Mouse (Mus musculus): ENCODE results near the gene Sh3bp4.

Sh3bp4 gene

DNA sequence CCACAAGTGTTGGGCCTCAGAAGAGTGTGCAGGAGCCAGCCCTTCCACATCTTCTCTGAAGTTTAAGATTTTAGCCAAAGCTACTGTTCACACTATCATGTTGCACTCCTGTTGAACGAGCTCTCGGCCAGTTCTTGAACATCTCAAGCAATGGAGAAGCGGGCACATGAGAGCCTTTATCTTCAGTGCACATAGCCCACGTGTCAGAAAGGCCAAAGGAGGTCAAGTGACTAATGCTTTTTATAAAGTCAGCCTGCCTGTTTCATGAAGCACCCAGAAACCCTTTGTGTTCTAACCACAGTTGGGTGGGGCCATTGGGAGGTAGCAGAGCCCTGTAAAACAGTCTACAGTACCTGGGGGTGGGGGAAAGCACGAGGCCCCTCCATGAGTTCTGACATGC is 52.2 kb downstream of the Sh3bp4 start:
- DNase-seq (ENCODE audit: low read depth, low spot score) = peak; percentile 57

DNA sequence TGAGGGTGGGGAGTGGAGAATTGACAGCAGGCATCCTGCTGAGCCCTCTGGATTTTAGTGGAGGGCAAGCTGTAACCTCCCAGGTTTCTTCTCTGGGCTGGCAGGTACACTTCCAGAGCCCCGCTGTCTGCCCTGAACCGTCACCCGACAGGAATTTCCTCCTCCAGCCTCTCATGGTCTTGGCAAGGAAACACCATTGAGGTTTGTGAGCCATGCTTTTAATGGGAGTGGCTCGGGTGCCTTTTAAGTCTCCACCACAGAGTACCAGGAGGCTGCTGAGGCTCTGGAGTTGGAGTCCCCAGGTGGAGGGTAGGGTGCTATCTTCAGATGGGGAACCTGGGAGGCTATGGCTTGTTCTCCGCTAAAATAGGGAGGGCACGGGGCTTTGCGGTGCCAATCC is 53.9 kb downstream of the Sh3bp4 start:
- DNase-seq (ENCODE audit: low read depth, low spot score) = peak; percentile 94

DNA sequence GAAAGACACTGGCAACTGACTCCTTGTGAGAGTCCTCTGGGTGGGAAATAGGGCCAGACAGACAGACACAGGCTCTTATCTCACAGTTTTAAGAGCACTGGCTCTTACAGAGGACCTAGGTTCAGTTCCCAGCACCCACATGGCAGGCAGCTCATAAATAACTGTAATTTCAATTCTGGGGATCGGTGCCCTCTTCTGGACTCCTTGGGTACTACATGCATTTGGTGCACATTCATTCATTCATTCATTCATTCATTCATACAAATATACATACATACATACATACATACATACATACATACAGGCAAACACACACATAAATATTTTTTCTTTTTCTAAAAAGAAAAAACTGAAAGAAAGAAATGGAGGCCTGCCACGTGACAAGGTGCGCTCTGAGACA is 56.9 kb downstream of the Sh3bp4 start:
- no peak for DNase-seq (ENCODE audit: low read depth, low spot score)

DNA sequence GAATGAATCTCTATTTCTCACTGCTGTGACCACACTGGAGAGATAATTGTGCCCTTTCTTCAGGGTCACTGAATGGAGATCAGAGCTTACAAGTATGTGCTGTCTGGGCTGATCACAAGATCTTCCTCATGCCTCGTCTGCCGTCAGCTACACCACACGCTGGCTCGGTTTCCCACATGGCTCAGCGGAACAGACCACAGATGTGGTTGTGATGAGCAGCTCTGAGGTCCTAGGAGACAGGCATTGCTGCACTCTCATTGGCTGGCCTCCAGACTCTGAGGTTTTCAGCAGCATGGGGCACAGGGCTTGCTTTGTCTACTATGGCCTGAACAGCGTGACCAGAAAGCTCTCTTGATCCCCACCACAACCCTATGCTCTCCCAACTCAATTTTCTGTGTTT is 60.2 kb downstream of the Sh3bp4 start:
- peak; percentile 55 for DNase-seq (ENCODE audit: low read depth, low spot score)

DNA sequence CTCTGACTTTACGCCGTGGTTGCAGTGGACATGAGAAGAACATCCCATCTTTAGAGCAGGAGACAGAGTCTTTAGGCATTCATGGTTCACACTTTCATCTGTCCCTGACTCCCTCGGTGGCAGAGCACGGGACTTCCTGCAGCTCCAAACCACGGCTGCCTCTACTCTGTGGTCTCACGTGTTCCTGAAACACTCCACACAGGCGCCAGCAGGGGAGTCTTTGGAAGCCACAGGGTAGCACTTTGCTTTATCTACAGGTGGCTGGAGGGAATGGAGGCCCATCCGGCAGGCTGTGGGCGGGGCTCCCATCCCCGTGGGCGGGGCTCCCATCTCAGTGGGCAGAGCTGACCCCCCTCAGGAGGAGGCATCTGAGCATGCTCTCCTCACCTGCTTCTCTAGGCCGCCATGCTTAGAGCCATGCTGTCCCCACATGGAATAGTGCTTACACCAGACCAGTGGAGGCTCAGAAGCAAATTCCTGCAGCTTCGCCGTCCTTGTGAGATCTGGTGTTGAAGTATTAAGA is 60.9 kb downstream of the Sh3bp4 start:
- DNase-seq (ENCODE audit: low read depth, low spot score) = no peak

DNA sequence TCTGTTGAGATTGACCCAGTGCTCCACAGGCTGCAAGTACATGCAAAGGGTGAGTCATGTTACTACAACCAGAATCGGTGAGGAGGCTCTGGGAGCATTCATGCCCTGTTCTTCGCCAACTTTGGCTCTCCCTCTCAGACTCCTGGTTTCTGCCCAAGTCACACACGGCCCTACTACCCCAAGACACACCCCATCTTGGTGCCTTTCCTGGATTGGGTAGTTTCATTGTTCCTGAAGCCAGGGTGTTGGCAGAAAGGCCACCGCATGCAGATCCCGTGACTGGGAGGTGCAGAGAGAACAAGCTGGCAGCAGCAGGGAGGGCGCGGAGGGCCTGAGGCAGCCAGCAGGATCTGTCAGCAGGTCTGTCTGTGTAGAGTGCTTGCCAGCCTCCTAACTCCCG is 61.5 kb downstream of the Sh3bp4 start:
- DNase-seq (ENCODE audit: low read depth, low spot score) = peak; percentile 66

DNA sequence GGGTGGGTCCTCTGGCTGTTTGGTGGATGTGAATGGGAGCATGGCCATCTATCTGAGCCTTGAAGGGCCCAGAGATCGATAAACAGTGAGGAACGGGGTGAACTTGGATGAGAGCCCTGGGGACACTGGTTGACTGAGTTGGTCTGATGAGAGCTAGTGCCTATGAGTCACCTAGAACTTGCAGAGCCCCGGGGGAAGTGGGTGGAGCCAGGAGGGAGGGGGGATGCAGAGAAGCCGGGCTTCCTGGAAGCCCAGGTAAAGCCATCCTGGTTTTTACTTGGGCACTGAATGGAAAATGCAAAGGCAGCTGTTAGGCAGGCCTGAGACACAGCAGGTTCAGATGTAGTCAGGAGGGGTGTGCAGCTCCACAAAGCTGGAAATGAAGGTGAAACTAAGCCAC is 63.1 kb downstream of the Sh3bp4 start:
- DNase-seq (ENCODE audit: low read depth, low spot score) = peak; percentile 67

DNA sequence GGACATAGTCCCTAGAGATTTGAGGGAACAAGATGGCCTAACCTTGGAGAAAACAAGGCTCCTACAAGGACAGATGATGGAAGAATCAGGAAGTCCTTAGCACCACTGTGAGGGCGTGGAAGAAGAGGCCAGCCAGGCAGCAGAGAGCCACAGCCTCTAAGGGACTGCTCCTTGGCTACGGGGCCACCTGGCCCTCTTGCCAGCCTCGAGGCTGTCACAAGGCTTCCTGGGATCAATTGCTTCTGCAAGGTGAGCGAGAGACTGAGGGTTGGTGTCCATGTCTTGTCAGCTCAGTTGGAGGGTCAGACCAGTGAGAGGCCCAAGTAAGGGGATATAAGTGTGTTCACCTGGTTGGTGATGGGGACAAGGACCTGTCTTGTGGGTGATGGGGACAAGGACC is 63.5 kb downstream of the Sh3bp4 start:
- DNase-seq (ENCODE audit: low read depth, low spot score) = no peak

DNA sequence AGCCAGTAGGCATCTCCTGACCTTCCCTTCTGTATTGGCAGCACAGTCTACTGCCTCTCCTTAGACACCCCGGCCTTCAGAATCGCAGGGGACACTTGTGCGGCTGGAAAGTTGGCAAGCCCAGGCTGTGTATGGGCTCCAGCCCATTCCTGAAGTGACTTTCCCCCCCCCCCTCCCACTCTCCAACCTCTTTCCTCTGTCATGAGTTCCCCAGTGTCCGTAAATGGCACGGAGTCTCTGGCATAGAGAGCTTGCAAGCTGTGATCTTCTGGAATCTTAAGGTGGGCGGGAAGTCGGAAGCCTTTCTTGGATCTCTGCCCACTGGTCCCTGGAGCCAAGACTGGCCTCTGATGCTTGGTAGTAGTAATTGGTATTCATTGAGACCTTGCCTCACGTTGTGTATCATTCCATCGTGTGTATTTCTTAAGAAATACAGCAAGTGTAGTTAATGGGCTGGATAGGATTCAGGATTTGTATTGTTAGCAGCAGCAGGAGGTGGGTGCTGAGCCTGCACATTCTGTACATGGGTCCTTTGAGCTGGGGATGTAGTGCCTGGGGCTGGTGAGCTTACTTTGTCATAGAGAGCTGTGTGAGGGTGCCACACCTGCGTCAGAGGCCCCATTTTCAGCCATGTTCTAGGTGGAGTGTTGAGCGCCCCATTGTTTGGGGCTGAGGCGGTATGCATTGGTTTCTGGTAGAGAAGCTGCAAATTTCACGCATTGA is 66.0 kb downstream of the Sh3bp4 start:
- DNase-seq (ENCODE audit: low read depth, low spot score) = no peak

DNA sequence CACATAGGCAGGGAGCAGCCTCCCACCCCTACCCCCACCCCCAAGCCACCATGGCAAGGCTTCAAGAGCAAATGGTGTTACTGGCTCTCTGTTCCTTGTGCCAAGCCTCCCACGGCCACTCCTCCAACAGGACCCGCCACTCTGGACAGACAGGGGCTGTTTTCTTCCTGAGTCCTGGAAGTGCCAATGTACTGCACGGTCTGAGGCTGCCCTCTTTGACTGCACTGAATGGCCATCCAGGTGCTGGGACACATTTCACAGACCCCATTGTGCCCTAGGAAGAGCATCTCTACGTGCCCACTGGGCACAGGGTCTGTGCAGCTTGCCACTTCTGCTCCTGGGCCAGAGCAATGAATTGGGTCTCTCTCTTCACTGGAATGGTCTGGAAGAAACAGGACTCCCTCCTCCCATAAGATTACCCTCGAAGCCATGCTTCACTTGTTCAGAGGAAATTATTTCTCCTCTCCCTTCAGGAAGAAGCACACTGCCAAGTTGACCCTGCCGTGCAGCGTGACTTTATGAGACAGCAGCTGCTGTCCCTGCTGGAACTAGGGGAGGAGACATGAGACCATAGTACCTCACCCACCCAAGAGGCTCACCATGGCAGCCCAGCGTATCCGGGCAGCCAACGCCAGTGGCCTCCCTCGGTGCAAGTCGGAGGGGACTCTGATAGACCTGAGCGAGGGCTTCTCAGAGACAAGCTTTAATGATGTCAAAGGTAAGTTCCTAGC is 67.0 kb downstream of the Sh3bp4 start:
- no peak for DNase-seq (ENCODE audit: low read depth, low spot score)

DNA sequence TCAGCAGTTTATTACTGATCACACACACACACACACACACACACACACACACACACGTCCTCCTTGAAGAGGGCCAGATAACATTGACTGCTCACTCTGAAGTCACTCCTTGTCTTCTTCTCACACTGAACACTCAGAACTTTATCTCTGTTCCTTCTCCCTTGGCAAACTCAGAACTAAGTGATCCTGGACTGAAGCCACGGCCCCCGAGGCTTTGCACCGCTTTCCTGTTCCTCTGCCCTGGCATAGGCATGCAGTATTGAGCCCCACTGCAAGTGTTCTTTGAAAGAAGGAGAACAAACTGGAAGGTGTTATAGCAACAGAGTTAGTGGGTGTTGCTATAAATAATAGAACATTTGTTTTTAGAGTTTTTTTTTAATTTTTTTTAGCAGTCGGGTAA is 68.1 kb downstream of the Sh3bp4 start:
- DNase-seq (ENCODE audit: low read depth, low spot score) = no peak

DNA sequence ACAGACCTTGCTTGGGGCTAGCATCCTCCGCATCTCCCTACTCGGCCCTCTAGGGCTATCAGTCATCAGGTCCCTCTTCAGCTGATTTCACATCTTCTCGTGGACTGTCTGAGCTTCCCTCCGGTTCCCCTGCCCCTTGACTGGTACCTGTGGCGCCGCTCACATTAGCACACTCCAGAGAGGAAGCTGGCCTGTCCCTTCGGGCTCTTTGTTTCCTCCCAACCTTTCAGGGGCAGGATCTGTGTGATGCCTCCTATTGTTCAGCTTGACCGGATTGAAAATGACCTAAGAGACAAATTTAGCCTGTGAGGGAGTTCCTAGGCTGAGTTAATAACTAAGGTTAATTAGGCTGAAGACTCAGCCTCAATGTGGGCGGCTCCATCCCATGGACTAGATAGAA is 69.9 kb downstream of the Sh3bp4 start:
- no peak for DNase-seq (ENCODE audit: low read depth, low spot score)

DNA sequence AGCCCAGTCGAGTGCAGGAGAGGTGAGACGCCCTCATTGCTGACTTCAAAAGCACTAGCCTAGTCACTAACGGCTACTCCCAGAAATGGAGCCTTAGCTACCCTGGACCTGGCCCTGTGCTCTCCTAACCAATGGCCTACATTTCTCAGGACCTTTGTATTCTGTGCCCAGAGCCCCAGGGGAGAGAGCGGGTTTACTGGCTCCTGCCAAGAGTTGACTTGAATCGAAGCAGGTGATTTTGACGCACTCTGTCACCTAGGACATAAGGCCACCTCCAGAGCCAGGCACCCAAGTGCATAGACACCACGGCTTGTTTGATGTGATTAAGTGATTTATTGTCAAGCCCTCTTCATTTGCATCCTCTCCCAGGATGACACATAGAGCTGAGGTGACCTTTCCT is 80.9 kb downstream of the Sh3bp4 start:
- DNase-seq (ENCODE audit: low read depth, low spot score) = no peak

DNA sequence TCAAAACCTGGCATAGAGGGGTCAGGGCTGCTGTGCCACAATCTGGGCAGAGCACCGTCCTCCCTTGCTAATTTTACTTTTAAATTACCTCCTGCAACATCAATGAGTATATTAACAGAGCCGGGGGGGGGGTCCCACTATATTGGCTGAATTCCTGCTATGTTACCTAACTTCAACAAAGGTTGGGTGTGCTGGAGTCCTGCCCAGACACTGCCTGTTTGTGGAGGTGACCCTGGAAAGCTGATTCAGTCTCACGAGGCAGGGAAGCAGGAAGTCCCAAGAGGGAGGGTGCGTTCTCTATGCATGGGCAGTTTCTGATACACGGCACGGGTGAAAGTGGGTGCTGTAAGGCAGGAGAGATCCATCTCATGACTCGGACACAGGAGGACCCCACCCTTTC is 82.4 kb downstream of the Sh3bp4 start:
- DNase-seq (ENCODE audit: low read depth, low spot score) = no peak

DNA sequence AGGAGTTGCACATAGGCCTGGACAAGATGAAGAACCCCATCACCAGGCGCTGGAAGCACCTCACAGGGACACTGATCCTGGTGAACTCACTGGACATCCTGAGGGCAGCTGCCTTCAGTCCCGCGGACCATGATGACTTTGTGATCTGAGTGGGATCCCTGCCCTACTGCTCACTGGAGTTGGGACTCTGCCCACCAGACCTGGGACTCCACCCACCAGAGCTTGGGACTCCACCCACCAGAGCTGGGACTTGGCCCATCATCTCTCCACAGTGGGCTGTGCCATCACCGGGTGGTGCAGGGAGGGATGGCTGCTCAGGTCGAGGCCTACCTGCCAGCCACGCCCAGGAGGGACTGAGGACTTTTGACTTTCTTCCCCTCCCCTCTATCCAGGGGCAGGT is 83.0 kb downstream of the Sh3bp4 start:
- DNase-seq (ENCODE audit: low read depth, low spot score) = no peak

DNA sequence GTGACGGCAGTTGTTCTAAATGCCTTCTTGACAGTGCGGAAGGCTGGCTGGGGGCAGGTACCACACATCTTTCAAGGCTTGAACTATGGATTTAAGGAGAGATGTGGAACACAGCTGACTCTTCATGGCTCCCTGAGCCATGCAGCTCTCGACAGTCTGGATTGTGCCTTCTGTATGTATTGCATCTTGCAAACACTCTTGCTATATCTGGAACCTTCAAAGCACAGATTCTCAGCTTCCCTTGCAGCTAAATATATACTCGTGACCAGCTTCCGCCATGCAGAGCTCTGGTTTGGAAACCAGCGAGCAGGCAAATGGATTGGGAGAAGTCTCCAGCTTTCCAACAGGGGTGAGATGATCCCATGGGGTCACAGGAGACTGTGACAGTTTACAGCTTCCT is 93.3 kb downstream of the Sh3bp4 start:
- DNase-seq (ENCODE audit: low read depth, low spot score) = no peak

DNA sequence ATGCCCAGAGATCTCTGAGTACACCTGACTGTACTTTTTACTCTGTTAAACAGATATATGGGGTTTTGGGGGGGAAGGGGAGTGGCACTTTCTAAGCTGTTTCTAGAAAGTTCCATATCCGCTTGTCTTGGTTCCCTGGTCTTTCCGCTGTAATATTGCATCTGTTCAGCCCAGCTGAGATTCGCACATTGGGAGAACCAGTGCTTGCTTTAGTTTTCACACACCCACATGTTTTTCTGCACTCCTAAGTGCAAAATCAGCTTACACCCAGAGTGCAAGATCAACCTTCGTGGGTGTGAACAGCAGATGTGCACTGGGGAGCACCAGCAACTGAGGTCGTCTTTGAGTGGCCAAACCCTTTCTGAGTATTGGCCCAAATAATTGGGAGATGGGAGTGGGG is 94.1 kb downstream of the Sh3bp4 start:
- no peak for DNase-seq (ENCODE audit: low read depth, low spot score)

DNA sequence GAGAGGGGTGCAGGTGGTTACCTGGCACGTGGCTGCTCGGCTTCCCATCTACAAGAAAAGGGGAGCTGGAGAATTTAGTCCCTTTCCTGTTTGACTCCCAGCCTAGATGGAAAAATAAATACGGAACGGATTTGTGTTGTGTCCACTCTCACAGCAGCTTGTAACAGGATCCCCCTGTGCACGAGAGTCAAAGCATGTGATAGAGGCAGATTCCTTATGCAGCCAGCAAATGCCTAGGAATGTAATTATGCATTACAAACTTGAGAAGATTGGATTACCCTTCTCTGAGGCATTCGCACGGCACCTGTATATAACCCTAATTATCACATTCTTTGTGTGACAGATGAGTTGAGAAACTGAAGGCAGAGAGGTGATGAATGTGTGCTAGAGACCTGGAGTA is 94.5 kb downstream of the Sh3bp4 start:
- DNase-seq (ENCODE audit: low read depth, low spot score) = no peak

DNA sequence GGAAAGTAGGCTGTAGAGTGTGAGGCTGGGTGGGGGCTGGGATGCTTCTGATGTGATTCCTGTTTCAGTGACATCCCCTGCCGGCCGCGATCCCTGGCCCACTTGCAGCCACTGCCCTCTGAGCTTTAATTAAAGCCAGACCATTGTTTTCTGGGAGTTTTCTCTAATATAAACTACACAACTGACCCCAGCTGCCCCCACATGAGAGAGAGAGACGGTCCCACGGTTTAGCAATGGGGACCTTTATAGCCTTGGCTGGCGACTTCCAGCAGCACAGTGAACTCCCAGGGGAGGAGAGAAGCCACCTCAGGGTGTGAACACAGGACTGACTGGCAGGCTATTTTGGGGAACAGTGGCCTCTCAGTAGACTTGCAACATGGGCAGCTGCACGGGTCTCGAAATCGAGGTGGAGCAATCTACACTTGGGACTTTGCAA is 96.6 kb downstream of the Sh3bp4 start:
- no peak for DNase-seq (ENCODE audit: low read depth, low spot score)

DNA sequence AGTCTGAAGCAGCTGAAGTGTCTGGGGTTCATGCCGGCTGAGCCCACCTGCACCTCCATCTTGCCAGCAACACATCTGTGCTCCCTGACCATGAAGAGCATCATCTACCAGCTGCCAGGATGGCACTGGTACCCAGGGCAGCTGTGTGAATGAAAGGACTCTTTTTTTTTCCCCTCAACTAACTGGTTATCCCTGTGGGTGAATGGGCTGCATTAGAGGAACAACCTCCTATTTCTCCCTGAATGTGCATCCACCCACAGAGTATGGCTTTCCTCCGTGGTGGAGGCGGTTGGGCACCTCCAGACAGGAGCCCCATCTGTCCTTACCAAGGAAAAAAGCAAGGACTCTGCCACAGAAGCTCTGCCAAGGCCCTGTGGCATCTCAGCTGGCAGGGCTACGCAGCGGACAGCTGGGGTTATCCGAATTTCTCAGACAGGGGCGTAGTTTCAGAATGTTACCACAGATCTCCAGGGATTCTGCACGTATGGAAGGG is 101.1 kb downstream of the Sh3bp4 start:
- DNase-seq (ENCODE audit: low read depth, low spot score) = no peak

DNA sequence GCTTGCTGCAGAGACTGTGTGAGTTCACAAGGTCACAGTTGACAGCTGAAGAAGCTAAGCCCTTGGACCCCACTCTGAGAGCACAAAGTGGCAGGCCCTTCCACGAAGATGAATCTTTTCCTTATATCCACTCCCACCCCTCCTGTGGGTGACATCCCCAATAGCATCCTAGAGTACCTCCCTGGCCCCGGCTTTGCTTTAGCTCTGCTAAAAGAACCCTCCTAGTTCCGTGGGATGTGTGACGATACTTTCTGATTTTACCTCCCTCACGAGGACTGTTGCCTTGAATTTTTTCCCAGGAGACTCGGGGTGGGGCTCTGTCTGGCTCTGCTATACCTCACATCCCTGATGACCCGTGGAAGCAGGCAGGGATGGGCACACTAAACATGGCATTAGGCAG is 104.4 kb downstream of the Sh3bp4 start:
- DNase-seq (ENCODE audit: low read depth, low spot score) = no peak

DNA sequence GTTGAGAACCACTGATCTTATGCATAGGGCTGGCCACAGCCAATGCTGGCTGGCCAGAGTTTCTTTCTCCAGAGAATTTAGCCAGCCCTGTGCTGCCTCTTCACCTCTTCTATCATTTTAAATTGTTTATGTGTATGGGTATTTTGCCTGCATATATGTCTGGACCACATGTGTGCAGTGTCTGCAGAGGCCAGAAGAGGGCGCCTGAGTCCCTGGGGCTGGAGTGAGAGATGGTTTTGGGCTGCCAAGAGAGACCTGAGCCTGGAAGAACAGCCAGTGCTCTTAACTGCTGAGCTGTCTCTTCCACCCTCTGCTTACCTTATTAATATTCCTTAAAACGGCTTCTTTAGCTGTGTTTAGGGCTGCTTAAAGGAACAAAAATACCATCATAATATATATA is 105.1 kb downstream of the Sh3bp4 start:
- DNase-seq (ENCODE audit: low read depth, low spot score) = peak; percentile 24

DNA sequence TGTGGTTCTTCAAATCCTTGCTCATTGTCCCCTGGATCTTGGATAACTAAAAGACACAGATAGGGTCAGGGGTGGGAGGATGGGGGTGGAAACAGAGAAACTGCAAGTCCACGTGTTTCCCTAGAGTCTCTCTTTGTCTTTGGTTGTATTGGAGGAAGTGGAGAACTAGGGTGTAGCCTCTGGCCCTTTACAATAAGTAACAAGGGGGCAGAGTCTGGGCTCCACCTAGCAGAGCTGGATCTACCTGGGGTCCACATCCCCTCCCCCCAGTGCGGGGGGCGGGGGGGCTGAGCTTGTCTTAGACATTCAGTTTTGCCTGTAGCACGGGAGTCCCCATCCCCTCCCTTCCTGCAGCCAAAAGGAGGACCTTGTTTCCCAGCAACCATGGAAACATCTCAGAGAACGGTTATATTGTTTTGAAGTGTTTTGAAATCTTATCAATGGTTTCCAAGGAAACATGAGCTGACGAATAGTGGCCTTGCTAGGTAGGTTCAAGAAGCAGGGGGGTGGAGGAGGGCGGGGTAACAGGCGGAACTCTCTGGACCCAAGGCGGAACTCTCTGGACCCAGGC is 113.1 kb downstream of the Sh3bp4 start:
- DNase-seq (ENCODE audit: low read depth, low spot score) = no peak

All from 3T3-L1 (cell line).